Mouse (Mus musculus) hindbrain, embryonic 10.5 days (tissue): ENCODE data around the gene Tmem178. TPM values are rescaled to one million over a fixed set of nuclear protein-coding genes. Genes with fewer than 3 reads are reported as not detected.
"Not testable (repeated sequence)": the region's sequence is repeated elsewhere in the genome, so short reads cannot be mapped to it uniquely, and the experiment has no call there.

ENCODE experiments used
- DNase-seq: peaks from one replicate; pipeline ENCODE4 v3.0.0-alpha.2; 2017; ENCODE audit warnings: low spot score
- H3K27ac ChIP-seq: fragments of 300-500 bp; sonication (generic); 2 replicates; pipeline ENCODE4 v1.5.1; 2016; ENCODE audit warnings: mild to moderate bottlenecking, moderate library complexity
- H3K27me3 ChIP-seq: fragments of 300-500 bp; sonication (generic); 2 replicates; pipeline ENCODE4 v1.6.1; 2016; ENCODE audit warnings: mild to moderate bottlenecking; ENCODE audit not compliant: poor library complexity, insufficient read depth, severe bottlenecking
- H3K36me3 ChIP-seq: fragments of 300-500 bp; sonication (generic); 2 replicates; pipeline ENCODE4 v1.6.1; 2016; ENCODE audit warnings: mild to moderate bottlenecking, moderate library complexity
- H3K4me1 ChIP-seq: fragments of 300-500 bp; sonication (generic); replicated peaks from 2 replicates; pipeline ENCODE4 v1.6.1; 2016; ENCODE audit warnings: mild to moderate bottlenecking
- H3K4me3 ChIP-seq: fragments of 300-500 bp; sonication (generic); 2 replicates; pipeline ENCODE4 v1.5.1; 2016; ENCODE audit warnings: mild to moderate bottlenecking, moderate library complexity
- H3K9me3 ChIP-seq: fragments of 300-500 bp; sonication (generic); 2 replicates; pipeline ENCODE4 v1.6.1; 2016; ENCODE audit warnings: mild to moderate bottlenecking, moderate library complexity
- WGBS: fragments of 180-500 bp; shearing (Covaris S2); methylation state at CpG from one replicate; pipeline ENCODE4 v1.1.7; 2016; 5-methylcytosine and 5-hydroxymethylcytosine counted together
- polyA plus RNA-seq: library from polyadenylated mRNA; unstranded; fragments of >200 nt; fragmentation: Nextera tagmentation; extraction: Ambion mirVana; gene quantifications from 2 replicates; pipeline ENCODE4 v1.2.1, GENCODE M21; 2016

Tmem178 gene
- polyA plus RNA-seq, 1 experiment from 2014 or later, result 13.0 TPM

- Histone ChIP-seq H3K4me3 (no peak overlapping the region), H3K9me3 (no peaks in the 10 kb centered on the region), H3K4me1 (no peaks in the 10 kb centered on the region), H3K27ac (no peak overlapping the region), H3K27me3 (no peaks in the 10 kb centered on the region), H3K36me3 (no peaks in the 10 kb centered on the region)
- WGBS, result 98% methylated on average over 2 of the region's 2 CpGs
- no peak for DNase-seq
Measured at GRCm38 (mm10) chr17:80927151-80927550, 17.3 kb upstream of the Tmem178 start.

- no peak overlapping the region for H3K4me3 ChIP-seq
- H3K4me1 ChIP-seq, result no peaks in the 10 kb centered on the region
- H3K27me3 ChIP-seq, result no peaks in the 10 kb centered on the region
- DNase-seq, result no peak
- WGBS, result 91% methylated on average over 3 of the region's 3 CpGs
- no peak overlapping the region for H3K27ac ChIP-seq
- no peaks in the 10 kb centered on the region for H3K9me3 ChIP-seq
- no peaks in the 10 kb centered on the region for H3K36me3 ChIP-seq
Measured at GRCm38 (mm10) chr17:80932716-80933115, 11.7 kb upstream of the Tmem178 start.

GRCm38 (mm10) chr17:80933401-80934029 is 10.9 kb upstream of the Tmem178 start:
- no peak overlapping the region for H3K4me3 ChIP-seq
- no peak overlapping the region for H3K27ac ChIP-seq
- WGBS, result 82% methylated on average over 11 of the region's 11 CpGs
- H3K27me3 ChIP-seq, result no peaks in the 10 kb centered on the region
- H3K9me3 ChIP-seq, result no peaks in the 10 kb centered on the region
- H3K36me3 ChIP-seq, result no peaks in the 10 kb centered on the region
- H3K4me1 ChIP-seq, result no peaks in the 10 kb centered on the region
- no peak for DNase-seq

- no peak overlapping the region for H3K4me3 ChIP-seq
- WGBS, result 84% methylated on average over 10 of the region's 10 CpGs
- no peak for DNase-seq
- no peaks in the 10 kb centered on the region for H3K4me1 ChIP-seq
- no peaks in the 10 kb centered on the region for H3K9me3 ChIP-seq
- H3K27me3 ChIP-seq, result no peaks in the 10 kb centered on the region
- no peak overlapping the region for H3K27ac ChIP-seq
- no peaks in the 10 kb centered on the region for H3K36me3 ChIP-seq
Measured at GRCm38 (mm10) chr17:80935807-80936519, 8.5 kb upstream of the Tmem178 start.

- 80% methylated on average over 5 of the region's 5 CpGs for WGBS
- no peaks in the 10 kb centered on the region for H3K4me1 ChIP-seq
- H3K36me3 ChIP-seq, result no peaks in the 10 kb centered on the region
- no peak for DNase-seq
- no peak overlapping the region for H3K4me3 ChIP-seq
- H3K27ac ChIP-seq, result no peak overlapping the region
- H3K27me3 ChIP-seq, result no peaks in the 10 kb centered on the region
- H3K9me3 ChIP-seq, result no peaks in the 10 kb centered on the region
Measured at GRCm38 (mm10) chr17:80936521-80936920, 7.9 kb upstream of the Tmem178 start.

- H3K4me1 ChIP-seq, result peaks cover 11% of the 10 kb centered on the region; the same call in 1 of the 2 replicates
- peaks cover 26% of the 10 kb centered on the region for H3K27me3 ChIP-seq
- no peaks in the 10 kb centered on the region for H3K36me3 ChIP-seq
- H3K4me3 ChIP-seq, result no peak overlapping the region
- no peak overlapping the region for H3K27ac ChIP-seq
- DNase-seq, result no peak
- H3K9me3 ChIP-seq, result no peaks in the 10 kb centered on the region
- WGBS, result 87% methylated on average over 7 of the region's 7 CpGs
Measured at GRCm38 (mm10) chr17:80939833-80940232, 4.6 kb upstream of the Tmem178 start.

- Histone ChIP-seq H3K4me3 (no peak overlapping the region), H3K9me3 (no peaks in the 10 kb centered on the region), H3K4me1 (peaks cover 19% of the 10 kb centered on the region; the same call in 1 of the 2 replicates), H3K27me3 (peaks cover 43% of the 10 kb centered on the region), H3K27ac (no peak overlapping the region), H3K36me3 (no peaks in the 10 kb centered on the region)
- WGBS, result 74% methylated on average over 11 of the region's 11 CpGs
- DNase-seq, result no peak
Measured at GRCm38 (mm10) chr17:80941857-80942256, 2.6 kb upstream of the Tmem178 start.

- 10% methylated on average over 18 of the region's 26 CpGs for WGBS
- Histone ChIP-seq H3K4me3 (peak overlapping the region; percentile 83), H3K27me3 (peaks cover 55% of the 10 kb centered on the region), H3K9me3 (no peaks in the 10 kb centered on the region), H3K4me1 (peaks cover 19% of the 10 kb centered on the region; the same call in 1 of the 2 replicates), H3K27ac (peak overlapping the region; percentile 92), H3K36me3 (no peaks in the 10 kb centered on the region)
- peak; percentile 25 for DNase-seq
Measured at GRCm38 (mm10) chr17:80943835-80944529, 450 bp upstream of the Tmem178 start.

GRCm38 (mm10) chr17:80945510-80945909 is 1.1 kb downstream of the Tmem178 start:
- not testable (repeated sequence) for H3K27ac ChIP-seq, H3K9me3 ChIP-seq, H3K36me3 ChIP-seq, DNase-seq
- peaks cover 19% of the 10 kb centered on the region; the same call in 1 of the 2 replicates for H3K4me1 ChIP-seq
- H3K27me3 ChIP-seq, result peaks cover 55% of the 10 kb centered on the region
- WGBS, result 35% methylated on average over 8 of the region's 8 CpGs
- H3K4me3 ChIP-seq, result peak overlapping the region; percentile 32

GRCm38 (mm10) chr17:80946091-80946885 is 1.9 kb downstream of the Tmem178 start:
- H3K27ac ChIP-seq, result no peak overlapping the region
- no peaks in the 10 kb centered on the region for H3K9me3 ChIP-seq
- no peaks in the 10 kb centered on the region for H3K36me3 ChIP-seq
- peaks cover 55% of the 10 kb centered on the region for H3K27me3 ChIP-seq
- H3K4me3 ChIP-seq, result peak overlapping the region; percentile 32; the same call in 1 of the 2 replicates
- 80% methylated on average over 5 of the region's 5 CpGs for WGBS
- peaks cover 19% of the 10 kb centered on the region; the same call in 1 of the 2 replicates for H3K4me1 ChIP-seq
- DNase-seq, result no peak

GRCm38 (mm10) chr17:80947075-80947960 is 2.9 kb downstream of the Tmem178 start:
- peaks cover 19% of the 10 kb centered on the region; the same call in 1 of the 2 replicates for H3K4me1 ChIP-seq
- H3K9me3 ChIP-seq, result no peaks in the 10 kb centered on the region
- no peak overlapping the region for H3K4me3 ChIP-seq
- no peaks in the 10 kb centered on the region for H3K36me3 ChIP-seq
- DNase-seq, result no peak
- H3K27me3 ChIP-seq, result peaks cover 50% of the 10 kb centered on the region
- no peak overlapping the region for H3K27ac ChIP-seq
- 84% methylated on average over 12 of the region's 12 CpGs for WGBS
